Mouse (Mus musculus) CD4-positive, CD25-positive, alpha-beta regulatory T cell, adult 2 months (primary cell): ENCODE measurements at regions not wholly inside any gene's neighbourhood (a gene's known extent, or its start where the extent isn't known, plus 50 kb on each side); places are given as distances from the start of the nearest gene placed in this dataset.

Experiments used
- DNase-seq: peaks from one replicate; pipeline ENCODE4 v3.0.0-alpha.2; 2012; ENCODE audit warnings: low read depth, low spot score

DNA sequence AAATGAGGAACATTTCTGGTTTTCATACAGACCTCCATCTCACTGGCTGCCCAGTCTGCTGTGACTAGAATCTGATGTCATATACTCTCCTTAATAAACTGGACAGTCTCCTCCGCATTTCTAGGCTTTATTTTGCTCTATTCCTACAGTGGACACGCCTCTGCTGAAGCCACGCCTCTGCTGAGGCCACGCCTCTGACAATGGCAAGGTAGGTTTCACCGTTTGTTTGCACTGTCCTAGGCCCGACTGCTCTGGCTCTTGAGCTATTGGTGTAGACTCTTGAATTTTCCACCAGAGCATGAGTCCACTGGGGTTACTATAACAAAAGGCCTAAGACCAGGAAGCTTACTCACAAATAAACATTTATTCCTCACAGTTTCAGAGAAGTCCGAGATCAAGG lies 69.8 kb upstream of the Pax2 start:
- DNase-seq = no peak

DNA sequence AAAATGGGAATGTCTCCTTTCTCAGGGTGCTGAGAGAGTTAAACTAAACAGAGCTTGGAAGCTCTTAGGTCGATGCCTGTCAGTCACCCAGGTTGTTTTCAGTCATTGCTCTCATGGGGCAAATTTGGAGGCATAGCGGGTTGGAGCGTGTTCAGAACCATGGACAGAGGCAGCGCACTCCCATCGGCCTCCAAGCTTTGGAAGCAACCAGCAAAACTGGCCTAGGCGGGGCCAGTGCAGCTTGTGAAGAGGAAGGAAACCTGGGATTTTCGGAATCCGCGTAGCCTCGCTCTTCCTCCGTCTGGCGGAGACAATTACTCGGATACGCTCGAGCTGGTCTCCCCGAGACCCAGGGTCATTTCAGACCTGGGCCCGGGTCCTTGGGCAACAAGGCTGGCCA lies 63.4 kb upstream of the Pax2 start:
- peak; percentile 9 for DNase-seq

DNA sequence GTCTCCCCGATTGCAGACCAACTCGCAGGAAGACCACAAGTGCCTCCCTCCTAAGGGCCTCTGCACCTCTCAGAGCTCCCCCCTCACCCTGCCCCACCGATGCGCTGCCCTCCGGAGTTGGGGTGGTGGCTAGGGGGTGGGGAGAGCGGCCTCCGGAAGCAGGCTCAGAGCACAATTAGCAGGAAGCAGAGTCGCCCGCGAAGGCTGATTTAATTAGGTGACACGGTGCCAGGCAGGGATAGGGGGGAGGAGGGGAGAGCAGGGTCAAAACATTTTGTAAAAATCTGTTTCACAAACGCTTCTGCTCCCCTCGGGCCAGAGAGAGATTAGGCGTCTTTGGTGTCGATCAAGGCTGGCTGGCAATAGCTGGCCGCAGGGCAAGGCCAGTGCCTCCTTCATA lies 63.0 kb upstream of the Pax2 start:
- no peak for DNase-seq

DNA sequence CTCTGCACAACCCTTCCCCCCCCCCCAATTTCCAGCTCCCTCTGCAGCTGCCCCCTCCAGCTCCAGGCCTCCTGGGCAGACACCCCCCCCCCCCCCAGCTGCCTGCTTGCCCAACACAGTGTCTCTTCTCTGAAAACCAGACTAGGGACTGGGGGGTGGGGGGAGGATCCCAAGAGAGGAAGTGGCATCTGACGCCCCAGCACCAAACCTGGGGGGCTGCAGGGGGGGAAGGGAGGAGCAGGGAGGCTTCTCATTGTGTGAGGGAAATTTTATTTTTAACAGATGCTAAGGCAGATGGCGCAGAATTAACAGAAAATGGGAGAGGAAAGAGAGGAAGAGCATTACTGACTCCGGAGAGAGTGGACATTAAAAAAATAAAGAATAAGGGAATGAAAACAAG lies 60.5 kb upstream of the Pax2 start:
- no peak for DNase-seq

DNA sequence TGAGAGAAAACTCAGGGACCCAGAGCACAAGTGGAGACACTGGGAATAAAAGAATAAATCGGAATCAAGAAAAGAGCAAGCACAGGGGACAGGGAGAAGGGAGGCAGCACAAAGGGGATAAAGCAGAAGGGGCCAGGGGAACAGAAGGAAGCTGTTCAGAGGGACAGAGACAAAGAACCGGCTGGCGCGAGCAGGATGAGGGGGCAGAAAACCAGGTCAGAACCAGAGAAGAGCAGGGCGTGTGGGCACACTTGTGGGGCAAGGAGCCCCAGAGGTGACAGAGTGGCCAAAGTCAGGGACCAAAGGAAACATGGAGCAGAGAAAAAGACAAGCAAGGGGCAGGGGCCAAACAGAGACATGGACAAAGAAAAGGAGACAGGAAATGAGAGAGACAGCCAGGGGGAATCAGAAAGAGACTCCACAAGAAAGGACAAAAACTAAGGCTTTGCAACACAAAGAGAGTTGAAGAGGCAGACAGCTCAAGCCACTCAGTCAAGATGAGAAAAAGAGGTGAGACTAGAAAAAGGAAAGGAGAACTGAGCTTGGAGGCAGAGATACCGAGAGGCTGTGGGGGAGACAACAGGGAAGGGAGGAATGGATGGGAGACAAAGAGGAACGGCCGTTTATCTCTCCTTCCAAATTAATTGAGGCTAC lies 59.7 kb upstream of the Pax2 start:
- no peak for DNase-seq

DNA sequence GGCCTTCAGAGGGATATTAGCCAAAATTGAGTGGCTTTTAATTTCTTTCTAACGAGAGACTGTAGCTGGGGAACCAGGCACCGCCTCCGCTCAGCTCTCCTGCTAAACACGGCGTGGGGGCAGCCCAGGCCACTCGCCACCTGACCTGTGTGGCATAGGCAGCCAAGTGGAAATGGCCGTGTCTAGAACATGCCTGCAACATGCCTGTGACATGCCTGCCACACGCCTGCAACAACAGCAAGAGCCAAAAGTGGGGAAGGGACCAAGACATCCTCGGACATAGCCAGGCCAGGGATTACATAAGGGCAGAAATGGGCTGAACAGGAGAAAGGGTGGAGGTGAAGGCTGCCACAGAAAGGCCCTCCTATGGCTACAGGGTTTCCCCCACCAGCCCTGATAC lies 59.1 kb upstream of the Pax2 start:
- DNase-seq = no peak

DNA sequence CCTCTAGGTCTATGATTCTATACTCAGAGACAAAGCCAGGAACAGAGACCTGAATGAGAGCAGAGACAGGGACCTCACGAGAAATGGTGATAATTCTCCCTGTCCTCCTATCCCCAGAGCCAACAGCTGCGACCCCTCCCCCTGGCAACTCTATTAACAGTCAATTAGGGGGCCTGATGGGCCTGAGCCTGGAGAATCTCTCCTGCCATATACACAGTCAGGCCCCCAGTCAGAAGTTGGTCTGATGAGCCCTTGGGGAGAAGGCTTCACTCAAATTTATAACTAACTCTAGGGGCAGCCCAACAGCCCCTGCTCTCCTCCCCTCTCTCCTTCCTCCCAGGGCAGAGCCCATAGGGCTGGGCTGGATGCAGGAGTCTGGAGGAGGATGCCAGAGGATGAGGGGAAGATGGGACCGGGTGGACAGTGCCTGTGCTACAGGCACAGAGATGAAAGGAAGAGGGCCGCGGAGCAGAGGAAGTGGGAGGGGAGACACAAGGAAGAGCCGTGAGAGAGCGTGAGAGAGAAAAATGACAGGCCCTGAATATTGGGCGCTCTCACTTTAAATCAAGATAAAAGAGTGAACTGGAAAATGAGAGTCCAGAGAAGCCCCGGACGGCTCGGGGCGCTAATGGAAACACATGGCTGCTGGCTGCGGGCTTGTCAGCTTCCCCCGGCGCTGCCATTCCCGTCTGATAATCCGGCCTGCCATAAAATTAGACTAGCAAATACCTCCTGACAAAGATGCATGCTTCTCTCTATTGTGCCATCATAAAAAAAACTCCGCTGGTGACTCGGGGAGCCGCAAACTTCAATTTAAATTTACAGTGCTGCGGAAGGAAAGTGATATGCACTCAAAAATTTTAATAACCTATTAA lies 57.2 kb upstream of the Pax2 start:
- no peak for DNase-seq
